Mouse (Mus musculus) myocyte (in vitro differentiated cells): ENCODE data around the gene Cdc42ep5. TPM values are rescaled to one million over a fixed set of nuclear protein-coding genes. Genes with fewer than 3 reads are reported as not detected.

Experiments used
- H3K27me3 ChIP-seq: one replicate; pipeline ENCODE4 v1.6.1; 2011; ENCODE audit not compliant: control insufficient read depth, insufficient read depth, insufficient read length
- H3K36me3 ChIP-seq: one replicate; pipeline ENCODE4 v1.6.1; 2011; ENCODE audit not compliant: control insufficient read depth, insufficient read depth
- H3K4me2 ChIP-seq: one replicate; pipeline ENCODE4 v1.6.1; 2011; ENCODE audit warnings: low read depth, control low read depth
- H3K4me3 ChIP-seq: one replicate; pipeline ENCODE4 v1.5.1; 2011; ENCODE audit warnings: mild to moderate bottlenecking, control low read depth, moderate library complexity
- H3K79me2 ChIP-seq: one replicate; pipeline ENCODE4 v1.6.1; 2011; ENCODE audit not compliant: control insufficient read depth, insufficient read depth
- H3ac ChIP-seq: one replicate; pipeline ENCODE4 v1.6.1; 2011; ENCODE audit not compliant: control insufficient read depth, insufficient read length
- CEBPB ChIP-seq: IDR thresholded peaks from 2 replicates; pipeline ENCODE4 v1.6.1; 2011; ENCODE audit warnings: mild to moderate bottlenecking, moderate library complexity; ENCODE audit not compliant: poor library complexity, insufficient read depth, severe bottlenecking
- E2F4 ChIP-seq: IDR thresholded peaks from one replicate; pipeline ENCODE4 v1.6.1; 2011; ENCODE audit warnings: mild to moderate bottlenecking, control low read depth, moderate library complexity; ENCODE audit not compliant: insufficient read depth
- MAX ChIP-seq: IDR thresholded peaks from one replicate; pipeline ENCODE4 v1.6.1; 2011; ENCODE audit warnings: low read depth, mild to moderate bottlenecking, control low read depth
- MYOD1 ChIP-seq, 3 experiments: IDR thresholded peaks; one replicate each; pipeline ENCODE4 v1.6.1; 2011; ENCODE audit warnings: control low read depth in 2 of 3, low read depth in 2 of 3, mild to moderate bottlenecking in 2 of 3, moderate library complexity in 1 of 3; ENCODE audit not compliant: insufficient read length in 2 of 3, control insufficient read depth in 1 of 3
- MYOG ChIP-seq, 3 experiments: IDR thresholded peaks; one replicate each; pipeline ENCODE4 v1.6.1; 2011; ENCODE audit warnings: control low read depth in 2 of 3, low read depth in 2 of 3, mild to moderate bottlenecking in 2 of 3; ENCODE audit not compliant: insufficient read length in 2 of 3, control insufficient read depth in 1 of 3, insufficient read depth in 1 of 3
- POLR2A ChIP-seq: IDR thresholded peaks from one replicate; pipeline ENCODE4 v1.6.1; 2011; ENCODE audit warnings: low read depth, mild to moderate bottlenecking, control low read depth, moderate library complexity; ENCODE audit not compliant: insufficient read length
- POLR2AphosphoS2 ChIP-seq: IDR thresholded peaks from one replicate; pipeline ENCODE4 v1.6.1; 2011; ENCODE audit warnings: low read depth, control low read depth; ENCODE audit not compliant: insufficient read length
- REST ChIP-seq: IDR thresholded peaks from one replicate; pipeline ENCODE4 v1.6.1; 2011; ENCODE audit warnings: mild to moderate bottlenecking, control low read depth, moderate library complexity; ENCODE audit not compliant: insufficient read depth, insufficient read length
- SRF ChIP-seq: IDR thresholded peaks from one replicate; pipeline ENCODE4 v1.6.1; 2011; ENCODE audit warnings: low read depth; ENCODE audit not compliant: control insufficient read depth, insufficient read length
- TCF12 ChIP-seq: IDR thresholded peaks from one replicate; pipeline ENCODE4 v1.6.1; 2011; ENCODE audit warnings: mild to moderate bottlenecking, control low read depth; ENCODE audit not compliant: poor library complexity, insufficient read depth, severe bottlenecking
- TCF3 ChIP-seq: IDR thresholded peaks from one replicate; pipeline ENCODE4 v1.6.1; 2011; ENCODE audit warnings: low read depth, control low read depth; ENCODE audit not compliant: insufficient read length
- USF1 ChIP-seq: IDR thresholded peaks from one replicate; pipeline ENCODE4 v1.6.1; 2011; ENCODE audit warnings: low read depth, mild to moderate bottlenecking, control low read depth, moderate library complexity
- polyA plus RNA-seq: library from polyadenylated mRNA; unstranded; fragments of >200 nt; fragmentation: generic; extraction: Trizol; gene quantifications from one replicate; pipeline ENCODE4 v1.2.1, GENCODE M21; 2012; ENCODE audit warnings: missing spikeins

Gene Cdc42ep5
- polyA plus RNA-seq, 1 experiment, result 26.5 TPM

DNA sequence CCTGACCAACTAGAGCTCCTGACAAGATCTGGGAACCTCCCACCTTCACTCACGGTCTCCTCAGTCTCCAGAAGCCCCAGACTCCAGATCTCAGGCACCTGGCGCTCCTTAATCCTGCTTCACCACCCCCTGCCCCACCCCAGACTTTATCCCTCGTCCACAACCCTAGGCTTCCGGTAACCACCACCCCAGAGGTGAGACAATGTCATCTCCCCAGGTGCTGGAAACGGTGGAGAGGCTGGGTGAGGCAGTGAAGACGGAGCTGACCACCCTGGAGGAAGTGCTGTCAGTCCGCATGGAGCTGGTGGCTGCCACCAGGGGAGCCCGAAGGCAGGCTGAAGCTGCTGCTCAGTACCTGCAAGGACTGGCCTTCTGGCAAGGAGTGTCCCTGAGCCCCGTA is 39.4 kb downstream of the Cdc42ep5 start:
- H3K36me3 ChIP-seq, result no peaks in the 10 kb centered on the region
- no peak overlapping the region for H3K4me3 ChIP-seq
- H3K79me2 ChIP-seq, result no peaks in the 10 kb centered on the region
- peaks cover 12% of the 10 kb centered on the region for H3K27me3 ChIP-seq
- H3ac ChIP-seq, result no peak overlapping the region
- TF ChIP-seq E2F4, result no peak
- no peak for TF ChIP-seq SRF
- TF ChIP-seq CEBPB, result no peak
- TF ChIP-seq POLR2AphosphoS2, result no peak
- no peak for TF ChIP-seq MYOG (IDR thresholded peaks at IDR 0.05; ENCODE audit: control insufficient read depth in 1 of 3, insufficient read depth in 1 of 3, insufficient read length in 2 of 3, low read depth in 2 of 3)
- no peak for TF ChIP-seq USF1
- no peak for TF ChIP-seq POLR2A
- no peak for TF ChIP-seq MYOD1 (IDR thresholded peaks at IDR 0.05; ENCODE audit: control insufficient read depth in 1 of 3, insufficient read length in 2 of 3, low read depth in 2 of 3)
- no peak for TF ChIP-seq TCF3
- TF ChIP-seq TCF12, result no peak
- TF ChIP-seq MAX, result no peak
- no peak for TF ChIP-seq REST
- no peak overlapping the region for H3K4me2 ChIP-seq

DNA sequence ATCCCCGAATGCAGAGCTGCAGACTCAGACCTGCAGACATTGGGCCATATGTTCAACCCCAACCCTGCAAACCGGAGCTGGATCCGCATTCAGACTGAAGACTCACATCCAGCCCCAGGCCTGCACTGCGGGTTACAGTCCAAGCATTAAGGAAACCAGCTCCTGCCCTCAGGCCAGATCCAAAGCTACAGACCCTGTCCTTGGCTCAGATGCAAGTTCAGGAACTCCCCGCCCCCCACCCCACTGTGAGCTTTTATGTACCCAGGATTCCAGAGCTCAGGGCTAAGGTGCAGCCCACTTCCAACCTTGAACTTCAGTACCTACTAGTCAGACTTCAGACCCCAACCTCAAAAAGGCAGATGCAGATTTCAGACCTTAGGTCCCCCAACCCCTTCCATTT is 39.8 kb downstream of the Cdc42ep5 start:
- Histone ChIP-seq H3K79me2 (no peaks in the 10 kb centered on the region), H3K4me3 (no peak overlapping the region), H3K36me3 (no peaks in the 10 kb centered on the region), H3ac (no peak overlapping the region), H3K4me2 (no peak overlapping the region), H3K27me3 (peaks cover 16% of the 10 kb centered on the region)
- TF ChIP-seq MYOG (IDR thresholded peaks at IDR 0.05; ENCODE audit: control insufficient read depth in 1 of 3, insufficient read depth in 1 of 3, insufficient read length in 2 of 3, low read depth in 2 of 3) (no peak), TCF12 (no peak), E2F4 (no peak), CEBPB (no peak), REST (no peak), POLR2A (no peak), MAX (no peak), SRF (no peak), USF1 (no peak), MYOD1 (IDR thresholded peaks at IDR 0.05; ENCODE audit: control insufficient read depth in 1 of 3, insufficient read length in 2 of 3, low read depth in 2 of 3) (no peak), POLR2AphosphoS2 (no peak), TCF3 (no peak)

DNA sequence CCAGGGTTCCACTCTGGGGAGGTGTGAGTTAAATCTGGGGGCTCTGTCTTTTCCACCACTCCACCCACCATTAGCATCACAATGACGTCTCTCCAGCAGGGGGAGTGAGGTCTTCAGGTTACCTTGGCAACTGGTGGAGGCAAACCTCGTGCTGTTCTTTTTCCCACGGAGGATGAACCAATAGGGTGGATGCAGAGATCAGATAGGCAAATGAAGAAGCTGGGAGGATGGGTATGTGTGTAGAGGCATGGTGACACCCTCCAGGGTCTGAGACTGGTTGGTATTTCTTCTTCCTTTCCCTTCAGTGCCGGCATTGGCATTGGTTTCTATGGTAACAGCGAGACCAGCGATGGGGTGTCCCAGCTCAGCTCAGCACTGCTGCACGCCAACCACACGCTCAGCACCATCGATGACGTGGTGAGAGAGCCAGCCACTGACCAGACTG is 40.3 kb downstream of the Cdc42ep5 start:
- peaks cover 21% of the 10 kb centered on the region for H3K27me3 ChIP-seq
- H3ac ChIP-seq, result no peak overlapping the region
- no peak overlapping the region for H3K4me2 ChIP-seq
- H3K36me3 ChIP-seq, result no peaks in the 10 kb centered on the region
- H3K4me3 ChIP-seq, result no peak overlapping the region
- H3K79me2 ChIP-seq, result no peaks in the 10 kb centered on the region
- TF ChIP-seq POLR2A (no peak), MAX (no peak), MYOG (IDR thresholded peaks at IDR 0.05; ENCODE audit: control insufficient read depth in 1 of 3, insufficient read depth in 1 of 3, insufficient read length in 2 of 3, low read depth in 2 of 3) (no peak)

DNA sequence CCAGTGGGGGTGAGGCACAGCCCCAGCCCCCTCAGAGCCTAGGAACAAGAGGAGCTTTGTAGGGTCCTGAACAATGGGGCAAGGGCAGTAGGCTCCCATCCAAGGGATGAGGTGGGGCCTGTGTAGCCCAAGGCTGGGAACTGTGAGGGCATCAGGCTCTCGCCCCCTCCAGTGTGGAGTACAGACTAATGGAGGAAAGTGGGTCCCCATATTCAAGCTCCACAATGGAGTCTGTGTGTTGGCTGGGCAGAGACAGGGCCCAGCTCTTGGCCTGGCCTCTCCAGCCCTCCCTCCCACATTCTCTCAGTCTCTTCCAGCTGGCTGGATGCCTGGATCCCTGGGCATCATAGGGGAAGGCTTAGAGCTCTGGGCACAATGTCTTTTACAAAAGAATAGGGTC is 40.9 kb downstream of the Cdc42ep5 start:
- TF ChIP-seq USF1 (no peak), REST (no peak), MYOG (IDR thresholded peaks at IDR 0.05; ENCODE audit: control insufficient read depth in 1 of 3, insufficient read depth in 1 of 3, insufficient read length in 2 of 3, low read depth in 2 of 3) (no peak)
- H3K27me3 ChIP-seq, result peaks cover 24% of the 10 kb centered on the region
- H3K4me2 ChIP-seq, result no peak overlapping the region
- no peaks in the 10 kb centered on the region for H3K36me3 ChIP-seq
- no peak overlapping the region for H3K4me3 ChIP-seq
- no peak overlapping the region for H3ac ChIP-seq
- H3K79me2 ChIP-seq, result no peaks in the 10 kb centered on the region

DNA sequence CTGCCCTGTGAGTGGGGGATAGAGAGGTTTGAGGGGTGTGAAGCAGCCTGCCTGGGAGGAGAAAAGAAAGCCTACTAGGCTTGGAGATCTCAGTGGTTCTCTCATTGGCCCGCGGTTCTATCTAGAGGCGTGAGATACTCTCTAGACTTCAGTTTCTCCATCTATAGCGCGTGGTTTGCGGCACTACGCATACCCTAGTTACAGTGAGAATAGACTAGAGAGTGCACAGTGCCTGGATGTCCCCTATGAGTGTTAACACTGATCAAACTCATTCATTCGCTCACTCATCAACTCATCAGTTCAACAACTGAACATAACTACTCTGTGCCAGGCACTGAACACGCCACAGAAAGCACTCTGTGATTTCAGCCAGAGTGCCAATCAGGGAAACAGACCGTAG is 41.9 kb downstream of the Cdc42ep5 start:
- Histone ChIP-seq H3ac (no peak overlapping the region), H3K79me2 (no peaks in the 10 kb centered on the region), H3K4me3 (no peak overlapping the region), H3K27me3 (peaks cover 24% of the 10 kb centered on the region), H3K36me3 (no peaks in the 10 kb centered on the region), H3K4me2 (no peak overlapping the region)
- TF ChIP-seq MYOD1 (IDR thresholded peaks at IDR 0.05; ENCODE audit: control insufficient read depth in 1 of 3, insufficient read length in 2 of 3, low read depth in 2 of 3) (no peak), SRF (no peak), POLR2AphosphoS2 (no peak)
